Mouse (Mus musculus) adrenal gland, postnatal 25 days (tissue): ENCODE data around the gene Hoxb6. TPM values are rescaled to one million over a fixed set of nuclear protein-coding genes. Genes with fewer than 3 reads are reported as not detected.

Source experiments
- DNase-seq: peaks from one replicate; pipeline ENCODE4 v3.0.0; 2021; ENCODE audit warnings: mixed read lengths
- total RNA-seq: library from RNA; stranded (reverse); gene quantifications from 2 replicates; pipeline ENCODE4 v1.2.3, GENCODE M21; 2021

Gene Hoxb6
- total RNA-seq, 1 experiment from 2014 or later = 78.8 TPM

- DNase-seq = no peak
Measured at GRCm38 (mm10) chr11:96301064-96301431, 8.8 kb downstream of the Hoxb6 start.

GRCm38 (mm10) chr11:96301837-96302236, 9.6 kb downstream of the Hoxb6 start:
- DNase-seq = peak; percentile 83

GRCm38 (mm10) chr11:96302381-96303150, 10.3 kb downstream of the Hoxb6 start:
- DNase-seq = no peak

- DNase-seq = peak; percentile 88
Measured at GRCm38 (mm10) chr11:96303151-96304099, 11.1 kb downstream of the Hoxb6 start, which contains the start of gene Hoxb5. Gene Hoxb5 (plus strand): TSS chr11:96303336.

- DNase-seq = no peak
Measured at GRCm38 (mm10) chr11:96304381-96305195, 12.3 kb downstream of the Hoxb6 start.

GRCm38 (mm10) chr11:96305505-96306182, 13.4 kb downstream of the Hoxb6 start:
- DNase-seq = no peak

- DNase-seq = no peak
Measured at GRCm38 (mm10) chr11:96306183-96306907, 14.1 kb downstream of the Hoxb6 start.

GRCm38 (mm10) chr11:96306908-96307269, 14.6 kb downstream of the Hoxb6 start:
- DNase-seq = no peak

- DNase-seq = no peak
Measured at GRCm38 (mm10) chr11:96308763-96309162, 16.5 kb downstream of the Hoxb6 start.

GRCm38 (mm10) chr11:96309288-96309687, 17.0 kb downstream of the Hoxb6 start:
- DNase-seq = no peak

GRCm38 (mm10) chr11:96310183-96310938, 18.1 kb downstream of the Hoxb6 start:
- DNase-seq = no peak

GRCm38 (mm10) chr11:96311097-96311496, 18.8 kb downstream of the Hoxb6 start:
- DNase-seq = no peak

GRCm38 (mm10) chr11:96311520-96312417, 19.5 kb downstream of the Hoxb6 start:
- DNase-seq = peak; percentile 69

- no peak for DNase-seq
Measured at GRCm38 (mm10) chr11:96313134-96313533, 20.9 kb downstream of the Hoxb6 start.

GRCm38 (mm10) chr11:96313806-96314428, 21.6 kb downstream of the Hoxb6 start:
- DNase-seq = no peak

GRCm38 (mm10) chr11:96314671-96315343, 22.5 kb downstream of the Hoxb6 start:
- peak; percentile 66 for DNase-seq

- no peak for DNase-seq
Measured at GRCm38 (mm10) chr11:96315344-96315681, 23.0 kb downstream of the Hoxb6 start.
